Mouse (Mus musculus) spleen, postnatal 36 days (tissue): ENCODE results near the gene Vti1b.

ENCODE experiments used
- DNase-seq, 2 experiments: peaks; one replicate each; pipeline ENCODE4 v3.0.0; 2022; ENCODE audit warnings: low spot score in 2 of 2, mixed read lengths in 1 of 2

Gene Vti1b

GRCm38 (mm10) chr12:79138999-79139398 is 33.5 kb downstream of the Vti1b start:
- DNase-seq: no peak

GRCm38 (mm10) chr12:79136949-79137348 is 35.5 kb downstream of the Vti1b start:
- no peak for DNase-seq

GRCm38 (mm10) chr12:79135105-79135504 is 37.4 kb downstream of the Vti1b start:
- no peak for DNase-seq

- DNase-seq: no peak
Observed at GRCm38 (mm10) chr12:79134676-79135075, 37.8 kb downstream of the Vti1b start.

GRCm38 (mm10) chr12:79131706-79132460 is 40.6 kb downstream of the Vti1b start:
- DNase-seq: no peak

- DNase-seq: no peak
Observed at GRCm38 (mm10) chr12:79131178-79131675, 41.2 kb downstream of the Vti1b start.

- peak; percentile 70 to 77 for DNase-seq
Observed at GRCm38 (mm10) chr12:79130299-79131177, 41.9 kb downstream of the Vti1b start, which contains the start of gene Arg2. Gene Arg2 (plus strand): TSS chr12:79130777.

GRCm38 (mm10) chr12:79122820-79123219 is 49.6 kb downstream of the Vti1b start:
- DNase-seq: no peak

GRCm38 (mm10) chr12:79118991-79119390 is 53.5 kb downstream of the Vti1b start:
- DNase-seq: no peak
